Mouse (Mus musculus): ENCODE measurements around the gene Arhgef7. TPM values are rescaled to one million over a fixed set of nuclear protein-coding genes. Genes with fewer than 3 reads are reported as not detected.

The Arhgef7 gene
- polyA plus RNA-seq, 1 experiment from 2014 or later: 51.6 TPM

GRCm38 (mm10) chr8:11799098-11799497 is 71.6 kb downstream of the Arhgef7 start:
- no peaks in the 10 kb centered on the region for H3K9me3 ChIP-seq (replicated peaks)
- H3K4me1 ChIP-seq: no peaks in the 10 kb centered on the region; the same call in 1 of the 2 replicates
- no peak for ATAC-seq (ENCODE audit: insufficient number of reproducible peaks, low FRiP score, low TSS enrichment, low read depth)
- no peak overlapping the region for H3K4me2 ChIP-seq (replicated peaks)
- no peak overlapping the region for H3K4me3 ChIP-seq (replicated peaks)
- H3K36me3 ChIP-seq: peaks cover 36% of the 10 kb centered on the region; the same call in 1 of the 2 replicates
- WGBS: 85% methylated on average over 3 of the region's 3 CpGs
- no peaks in the 10 kb centered on the region for H3K27me3 ChIP-seq
- no peak overlapping the region for H3K9ac ChIP-seq
- no peak overlapping the region for H3K27ac ChIP-seq (replicated peaks)

GRCm38 (mm10) chr8:11800481-11800880 is 73.0 kb downstream of the Arhgef7 start:
- no peak overlapping the region for H3K4me3 ChIP-seq (replicated peaks)
- ATAC-seq (ENCODE audit: insufficient number of reproducible peaks, low FRiP score, low TSS enrichment, low read depth): no peak
- H3K27ac ChIP-seq (replicated peaks): no peak overlapping the region
- H3K36me3 ChIP-seq: peaks cover 50% of the 10 kb centered on the region
- H3K9me3 ChIP-seq (replicated peaks): no peaks in the 10 kb centered on the region
- 89% methylated on average over 7 of the region's 7 CpGs for WGBS
- H3K4me2 ChIP-seq (replicated peaks): no peak overlapping the region
- H3K4me1 ChIP-seq: no peaks in the 10 kb centered on the region; the same call in 1 of the 2 replicates
- no peaks in the 10 kb centered on the region for H3K27me3 ChIP-seq
- H3K9ac ChIP-seq: no peak overlapping the region

DNA sequence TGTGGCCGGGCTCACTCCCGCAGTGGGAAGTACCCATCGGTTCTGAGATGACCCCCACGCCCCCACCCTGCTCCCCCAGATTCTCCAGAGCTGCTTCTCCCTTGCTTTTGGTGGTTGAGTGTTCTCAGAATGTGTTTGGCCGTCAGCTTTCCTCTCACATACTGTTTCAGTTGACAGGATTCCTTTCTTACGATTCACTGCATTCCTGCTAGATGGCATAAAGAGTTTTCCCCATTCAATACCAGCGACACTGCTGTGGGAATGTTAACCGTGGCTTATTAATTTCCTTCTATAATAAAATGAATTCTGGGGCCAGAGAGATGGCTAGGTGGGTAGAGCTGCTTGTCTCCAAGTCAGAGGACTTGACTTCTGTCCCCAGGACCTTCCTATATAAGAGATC is 74.0 kb downstream of the Arhgef7 start:
- Histone ChIP-seq H3K27ac (replicated peaks) (peak overlapping the region; percentile 58), H3K36me3 (peaks cover 56% of the 10 kb centered on the region)

DNA sequence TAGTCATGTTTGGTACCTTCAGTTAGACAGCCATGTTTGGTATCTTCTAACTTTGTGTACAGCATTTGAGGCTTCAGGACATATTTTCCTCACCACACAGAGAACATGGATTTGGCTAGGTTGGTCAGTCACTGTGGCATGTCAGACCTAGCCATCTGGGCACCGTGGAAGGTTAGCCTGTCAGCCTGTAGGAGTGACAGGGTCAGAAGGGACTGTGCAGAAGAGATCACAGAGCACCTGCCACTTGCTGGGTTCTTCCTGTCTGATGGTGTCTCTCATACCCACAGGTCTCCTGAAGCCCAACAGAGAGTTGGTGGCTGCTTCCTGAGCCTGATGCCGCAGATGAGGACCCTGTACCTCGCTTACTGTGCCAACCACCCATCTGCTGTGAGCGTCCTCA is 77.4 kb downstream of the Arhgef7 start:
- no peak overlapping the region for H3K9ac ChIP-seq
- H3K9me3 ChIP-seq (replicated peaks): no peaks in the 10 kb centered on the region
- no peaks in the 10 kb centered on the region for H3K27me3 ChIP-seq
- 95% methylated on average over 4 of the region's 4 CpGs for WGBS
- H3K4me3 ChIP-seq (replicated peaks): no peak overlapping the region
- no peak overlapping the region for H3K4me2 ChIP-seq (replicated peaks)
- H3K4me1 ChIP-seq: no peaks in the 10 kb centered on the region
- no peak overlapping the region for H3K27ac ChIP-seq (replicated peaks)
- ATAC-seq (ENCODE audit: insufficient number of reproducible peaks, low FRiP score, low TSS enrichment, low read depth): no peak
- peaks cover 81% of the 10 kb centered on the region for H3K36me3 ChIP-seq

More for the DNA sequence above, 74.0 kb downstream of the Arhgef7 start:
- H3K4me3 ChIP-seq (replicated peaks): no peak overlapping the region
- no peak overlapping the region for H3K9ac ChIP-seq
- WGBS: 60% methylated on average over 8 of the region's 8 CpGs
- H3K27me3 ChIP-seq: no peaks in the 10 kb centered on the region
- H3K4me1 ChIP-seq: no peaks in the 10 kb centered on the region; the same call in 1 of the 2 replicates
- ATAC-seq (ENCODE audit: insufficient number of reproducible peaks, low FRiP score, low TSS enrichment, low read depth): no peak
- H3K4me2 ChIP-seq (replicated peaks): no peak overlapping the region
- H3K9me3 ChIP-seq (replicated peaks): no peaks in the 10 kb centered on the region

DNA sequence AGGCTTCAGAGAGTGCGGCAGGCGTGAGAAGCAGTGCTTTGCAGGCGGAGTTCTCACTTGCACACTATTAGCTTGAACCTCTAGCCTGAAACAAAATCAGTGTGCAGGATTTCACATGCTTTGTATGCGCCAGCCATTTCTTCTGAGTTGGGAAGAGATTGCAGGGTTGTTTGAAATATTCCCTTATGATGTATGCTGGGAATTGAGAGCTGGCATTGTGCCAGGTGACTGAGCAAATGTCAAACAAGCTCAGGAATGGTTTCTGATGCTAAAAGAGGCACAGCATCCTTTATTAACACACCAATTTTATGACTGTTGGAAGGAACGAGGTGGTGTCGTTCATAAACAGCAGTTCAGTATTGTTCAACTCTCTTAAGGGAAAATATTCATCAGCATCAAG is 78.7 kb downstream of the Arhgef7 start:
- WGBS: 76% methylated on average over 6 of the region's 6 CpGs
- peaks cover 87% of the 10 kb centered on the region for H3K36me3 ChIP-seq
- no peaks in the 10 kb centered on the region for H3K9me3 ChIP-seq (replicated peaks)

DNA sequence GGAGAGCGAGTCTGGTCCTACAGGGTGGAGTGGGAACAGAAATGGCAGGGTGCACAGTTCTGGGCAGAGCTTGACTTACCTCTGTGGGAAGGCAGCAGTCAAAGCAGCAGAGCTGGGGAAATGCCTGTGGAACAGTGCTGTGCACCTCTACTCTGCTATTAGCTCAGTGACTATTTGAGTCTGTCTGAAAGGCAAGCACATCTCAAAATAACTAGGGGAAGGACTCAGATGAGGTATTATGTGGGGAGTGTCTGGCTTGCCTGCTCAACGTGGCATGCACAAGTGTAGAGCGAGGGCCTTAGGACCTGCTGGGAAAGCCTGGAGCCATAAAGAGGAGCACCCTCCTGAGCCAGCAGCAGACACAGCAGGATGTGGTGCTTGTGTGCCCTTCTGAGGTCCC is 79.8 kb downstream of the Arhgef7 start:
- 86% methylated on average over 3 of the region's 3 CpGs for WGBS
- H3K27ac ChIP-seq (replicated peaks): no peak overlapping the region
- no peaks in the 10 kb centered on the region for H3K9me3 ChIP-seq (replicated peaks)
- H3K36me3 ChIP-seq: peaks cover 88% of the 10 kb centered on the region
- no peak for ATAC-seq (ENCODE audit: insufficient number of reproducible peaks, low FRiP score, low TSS enrichment, low read depth)
- no peaks in the 10 kb centered on the region for H3K4me1 ChIP-seq
- H3K4me2 ChIP-seq (replicated peaks): no peak overlapping the region
- no peaks in the 10 kb centered on the region for H3K27me3 ChIP-seq
- H3K4me3 ChIP-seq (replicated peaks): no peak overlapping the region
- no peak overlapping the region for H3K9ac ChIP-seq

More for the DNA sequence above, 78.7 kb downstream of the Arhgef7 start:
- no peak for ATAC-seq (ENCODE audit: insufficient number of reproducible peaks, low FRiP score, low TSS enrichment, low read depth)
- Histone ChIP-seq H3K4me2 (replicated peaks) (no peak overlapping the region), H3K4me1 (no peaks in the 10 kb centered on the region), H3K4me3 (replicated peaks) (no peak overlapping the region), H3K27ac (replicated peaks) (no peak overlapping the region), H3K27me3 (no peaks in the 10 kb centered on the region), H3K9ac (no peak overlapping the region)

- H3K4me1 ChIP-seq: no peaks in the 10 kb centered on the region
- ATAC-seq (ENCODE audit: insufficient number of reproducible peaks, low FRiP score, low TSS enrichment, low read depth): no peak
- H3K4me3 ChIP-seq (replicated peaks): no peak overlapping the region
- no peaks in the 10 kb centered on the region for H3K9me3 ChIP-seq (replicated peaks)
- no peaks in the 10 kb centered on the region for H3K27me3 ChIP-seq
- H3K27ac ChIP-seq (replicated peaks): no peak overlapping the region
- H3K4me2 ChIP-seq (replicated peaks): no peak overlapping the region
- H3K9ac ChIP-seq: no peak overlapping the region; the same call in 1 of the 2 replicates
- WGBS: 95% methylated on average over 5 of the region's 5 CpGs
- H3K36me3 ChIP-seq: peaks cover 88% of the 10 kb centered on the region
These were observed 80.5 kb downstream of the Arhgef7 start for GRCm38 (mm10) chr8:11808047-11808446.

GRCm38 (mm10) chr8:11810426-11810825 is 82.9 kb downstream of the Arhgef7 start:
- 89% methylated on average over 5 of the region's 5 CpGs for WGBS
- no peak for ATAC-seq (ENCODE audit: insufficient number of reproducible peaks, low FRiP score, low TSS enrichment, low read depth)
- H3K27me3 ChIP-seq: no peaks in the 10 kb centered on the region
- no peak overlapping the region for H3K4me2 ChIP-seq (replicated peaks)
- H3K36me3 ChIP-seq: peaks cover 90% of the 10 kb centered on the region
- no peak overlapping the region for H3K27ac ChIP-seq (replicated peaks)
- no peak overlapping the region for H3K9ac ChIP-seq
- no peak overlapping the region for H3K4me3 ChIP-seq (replicated peaks)
- no peaks in the 10 kb centered on the region for H3K9me3 ChIP-seq (replicated peaks)
- no peaks in the 10 kb centered on the region for H3K4me1 ChIP-seq

GRCm38 (mm10) chr8:11813801-11814200 is 86.3 kb downstream of the Arhgef7 start:
- Histone ChIP-seq H3K4me1 (no peaks in the 10 kb centered on the region), H3K4me2 (replicated peaks) (no peak overlapping the region), H3K36me3 (peaks cover 90% of the 10 kb centered on the region), H3K27ac (replicated peaks) (no peak overlapping the region), H3K27me3 (no peaks in the 10 kb centered on the region), H3K4me3 (replicated peaks) (no peak overlapping the region), H3K9ac (no peak overlapping the region), H3K9me3 (replicated peaks) (no peaks in the 10 kb centered on the region)
- ATAC-seq (ENCODE audit: insufficient number of reproducible peaks, low FRiP score, low TSS enrichment, low read depth): no peak
- 87% methylated on average over 7 of the region's 7 CpGs for WGBS

GRCm38 (mm10) chr8:11815206-11815605 is 87.7 kb downstream of the Arhgef7 start:
- no peaks in the 10 kb centered on the region for H3K27me3 ChIP-seq
- ATAC-seq (ENCODE audit: insufficient number of reproducible peaks, low FRiP score, low TSS enrichment, low read depth): no peak
- no peaks in the 10 kb centered on the region for H3K9me3 ChIP-seq (replicated peaks)
- H3K4me2 ChIP-seq (replicated peaks): no peak overlapping the region
- H3K4me1 ChIP-seq: no peaks in the 10 kb centered on the region
- no peak overlapping the region for H3K27ac ChIP-seq (replicated peaks)
- WGBS: 74% methylated on average over 7 of the region's 7 CpGs
- H3K4me3 ChIP-seq (replicated peaks): no peak overlapping the region
- no peak overlapping the region for H3K9ac ChIP-seq
- peaks cover 90% of the 10 kb centered on the region for H3K36me3 ChIP-seq

DNA sequence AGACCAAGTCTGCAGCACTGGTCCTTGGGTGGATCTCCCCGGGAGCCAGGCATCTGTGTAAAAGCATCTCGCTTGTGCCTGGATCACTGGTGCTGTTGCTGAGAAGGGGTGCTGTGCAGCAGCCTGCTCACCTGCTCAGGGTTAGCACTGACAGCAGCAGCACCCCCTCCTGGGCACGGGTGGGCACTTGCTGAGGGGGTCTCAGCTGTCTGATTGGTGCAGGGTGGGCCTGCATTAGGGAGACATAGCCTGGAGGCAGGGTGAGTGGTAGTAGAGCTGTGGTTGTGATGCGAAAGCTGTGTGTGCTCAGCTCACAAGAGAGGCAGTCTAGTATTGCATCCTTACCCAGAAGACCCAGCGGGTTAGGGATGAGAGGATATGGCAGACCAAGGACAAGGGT is 92.6 kb downstream of the Arhgef7 start:
- no peak overlapping the region for H3K4me3 ChIP-seq (replicated peaks)
- WGBS: 81% methylated on average over 5 of the region's 5 CpGs
- no peaks in the 10 kb centered on the region for H3K27me3 ChIP-seq
- ATAC-seq (ENCODE audit: insufficient number of reproducible peaks, low FRiP score, low TSS enrichment, low read depth): no peak
- no peak overlapping the region for H3K4me2 ChIP-seq (replicated peaks)
- no peaks in the 10 kb centered on the region for H3K9me3 ChIP-seq (replicated peaks)
- H3K4me1 ChIP-seq: no peaks in the 10 kb centered on the region
- H3K36me3 ChIP-seq: peaks cover 82% of the 10 kb centered on the region
- no peak overlapping the region for H3K27ac ChIP-seq (replicated peaks)
- no peak overlapping the region for H3K9ac ChIP-seq

GRCm38 (mm10) chr8:11820568-11820967 is 93.0 kb downstream of the Arhgef7 start:
- no peak for ATAC-seq (ENCODE audit: insufficient number of reproducible peaks, low FRiP score, low TSS enrichment, low read depth)
- 76% methylated on average over 5 of the region's 5 CpGs for WGBS
- Histone ChIP-seq H3K27ac (replicated peaks) (no peak overlapping the region), H3K36me3 (peaks cover 82% of the 10 kb centered on the region), H3K27me3 (no peaks in the 10 kb centered on the region), H3K4me2 (replicated peaks) (no peak overlapping the region), H3K4me1 (no peaks in the 10 kb centered on the region), H3K9me3 (replicated peaks) (no peaks in the 10 kb centered on the region), H3K4me3 (replicated peaks) (no peak overlapping the region), H3K9ac (no peak overlapping the region)

Measured in embryonic facial prominence, embryonic 15.5 days (tissue).